Mouse (Mus musculus) CH12.LX (cell line): ENCODE measurements around the gene Rpia. TPM values are rescaled to one million over a fixed set of nuclear protein-coding genes. Genes with fewer than 3 reads are reported as not detected.

Experiments
- DNase-seq: peaks from one replicate; pipeline ENCODE4 v3.0.0-alpha.2; 2013; ENCODE audit errors: extremely low read depth
- H3K27ac ChIP-seq: 2 replicates; pipeline ENCODE4 v1.5.1; 2012; ENCODE audit warnings: low read depth, mild to moderate bottlenecking, control low read depth, moderate library complexity; ENCODE audit not compliant: insufficient read depth
- H3K27me3 ChIP-seq: replicated peaks from 2 replicates; pipeline ENCODE3; 2012; ENCODE audit warnings: inconsistent platforms
- H3K36me3 ChIP-seq, 2 experiments: replicated peaks in 1 of 2; 2 replicates each; pipeline versions ENCODE3 to v1.6.1; 2012; ENCODE audit warnings: inconsistent platforms in 1 of 2, low read length in 1 of 2, mild to moderate bottlenecking in 1 of 2, mixed read lengths in 1 of 2, moderate library complexity in 1 of 2; ENCODE audit not compliant: control insufficient read depth in 1 of 2, insufficient read depth in 1 of 2
- H3K4me1 ChIP-seq, 2 experiments: 2 replicates each; pipeline ENCODE4 v1.6.1; 2012; ENCODE audit warnings: inconsistent platforms in 1 of 2, moderate library complexity in 1 of 2; ENCODE audit not compliant: insufficient read depth in 2 of 2, control insufficient read depth in 1 of 2
- H3K4me2 ChIP-seq: 2 replicates; pipeline ENCODE4 v1.6.1; 2012; ENCODE audit warnings: low read depth, mild to moderate bottlenecking, control low read depth; ENCODE audit not compliant: poor library complexity, insufficient read depth, severe bottlenecking
- H3K4me3 ChIP-seq, 3 experiments: fragments of 150-350 bp in 1 of 3; sonication (generic) in 1 of 3; replicated peaks in 1 of 3; 2 replicates each; pipeline versions ENCODE3 to v1.5.1; 2011 to 2012; ENCODE audit warnings: low read depth in 2 of 3, low read length in 2 of 3, mild to moderate bottlenecking in 2 of 3, moderate library complexity in 2 of 3, control low read depth in 1 of 3, improper control_type of control experiment in 1 of 3, inconsistent platforms in 1 of 3, mixed read lengths in 1 of 3; ENCODE audit not compliant: poor library complexity in 1 of 3
- H3K79me2 ChIP-seq: replicated peaks from 2 replicates; pipeline ENCODE4 v1.6.1; 2012; ENCODE audit warnings: mild to moderate bottlenecking, moderate library complexity; ENCODE audit not compliant: control insufficient read depth, poor library complexity, insufficient read depth, severe bottlenecking; ENCODE audit errors: extremely low read depth
- H3K9ac ChIP-seq: 2 replicates; pipeline ENCODE4 v1.6.1; 2012; ENCODE audit warnings: low read depth, mild to moderate bottlenecking, control low read depth, moderate library complexity; ENCODE audit not compliant: insufficient read depth
- H3K9me3 ChIP-seq: replicated peaks from 2 replicates; pipeline ENCODE3; 2012; ENCODE audit warnings: low read length, inconsistent platforms, mixed read lengths
- BHLHE40 ChIP-seq: IDR thresholded peaks from 2 replicates; pipeline ENCODE4 v1.6.1; 2011; ENCODE audit warnings: mild to moderate bottlenecking, low read depth, low read length, improper control_type of control experiment
- E2F4 ChIP-seq: IDR thresholded peaks from 2 replicates; pipeline ENCODE4 v1.6.1; 2011; ENCODE audit warnings: low read depth, low read length, improper control_type of control experiment; ENCODE audit not compliant: insufficient replicate concordance
- EP300 ChIP-seq: IDR thresholded peaks from 2 replicates; pipeline ENCODE4 v1.6.1; 2011; ENCODE audit warnings: low read length, improper control_type of control experiment
- GABPA ChIP-seq: IDR thresholded peaks from 2 replicates; pipeline ENCODE4 v1.6.1; 2012; ENCODE audit warnings: low read depth, low read length, improper control_type of control experiment, inconsistent platforms; ENCODE audit not compliant: insufficient replicate concordance
- HCFC1 ChIP-seq: IDR thresholded peaks from 2 replicates; pipeline ENCODE4 v1.6.1; 2012; ENCODE audit warnings: low read depth, mild to moderate bottlenecking, inconsistent platforms, low read length, improper control_type of control experiment
- IRF4 ChIP-seq: IDR thresholded peaks from 2 replicates; pipeline ENCODE4 v1.6.1; 2014; ENCODE audit warnings: low read depth, mild to moderate bottlenecking, inconsistent platforms, low read length, improper control_type of control experiment
- JUN ChIP-seq: IDR thresholded peaks from 2 replicates; pipeline ENCODE4 v1.6.1; 2011; ENCODE audit warnings: low read depth, mild to moderate bottlenecking, low read length, improper control_type of control experiment, moderate library complexity; ENCODE audit not compliant: insufficient read depth
- JUND ChIP-seq: conservative IDR thresholded peaks from 2 replicates; pipeline ENCODE4 v1.6.1; 2011; ENCODE audit warnings: low read depth, low read length, improper control_type of control experiment
- KAT2A ChIP-seq: IDR thresholded peaks from 2 replicates; pipeline ENCODE4 v1.6.1; 2012; ENCODE audit warnings: low read length, improper control_type of control experiment, inconsistent platforms; ENCODE audit not compliant: insufficient replicate concordance
- MAFK ChIP-seq: IDR thresholded peaks from 2 replicates; pipeline ENCODE4 v1.6.1; 2011; ENCODE audit warnings: low read length, improper control_type of control experiment; ENCODE audit not compliant: insufficient replicate concordance
- MAX ChIP-seq: IDR thresholded peaks from 2 replicates; pipeline ENCODE4 v1.6.1; 2011; ENCODE audit warnings: low read length, improper control_type of control experiment
- MAZ ChIP-seq: IDR thresholded peaks from 2 replicates; pipeline ENCODE4 v1.6.1; 2012; ENCODE audit warnings: low read depth, mild to moderate bottlenecking, inconsistent platforms, low read length, improper control_type of control experiment, moderate library complexity
- MXI1 ChIP-seq: IDR thresholded peaks from 2 replicates; pipeline ENCODE4 v1.6.1; 2011; ENCODE audit warnings: mild to moderate bottlenecking, low read depth, low read length, improper control_type of control experiment
- MYC ChIP-seq: IDR thresholded peaks from 2 replicates; pipeline ENCODE4 v1.6.1; 2011; ENCODE audit warnings: low read depth, mild to moderate bottlenecking, improper control_type of control experiment, low read length
- NELFE ChIP-seq: IDR thresholded peaks from 2 replicates; pipeline ENCODE4 v1.6.1; 2011; ENCODE audit warnings: low read depth, low read length, improper control_type of control experiment
- NRF1 ChIP-seq: IDR thresholded peaks from 2 replicates; pipeline ENCODE4 v1.6.1; 2014; ENCODE audit warnings: low read depth, mild to moderate bottlenecking, inconsistent platforms, low read length, improper control_type of control experiment, moderate library complexity
- POLR2A ChIP-seq: IDR thresholded peaks from 2 replicates; pipeline ENCODE4 v1.6.1; 2011; ENCODE audit warnings: low read depth, mild to moderate bottlenecking, improper control_type of control experiment, low read length
- POLR2AphosphoS2 ChIP-seq: IDR thresholded peaks from 2 replicates; pipeline ENCODE4 v1.6.1; 2011; ENCODE audit warnings: low read depth, low read length, improper control_type of control experiment
- RAD21 ChIP-seq: IDR thresholded peaks from 2 replicates; pipeline ENCODE4 v1.6.1; 2011; ENCODE audit warnings: low read depth, mild to moderate bottlenecking, low read length, improper control_type of control experiment, moderate library complexity
- SIN3A ChIP-seq: IDR thresholded peaks from 2 replicates; pipeline ENCODE4 v1.6.1; 2012; ENCODE audit warnings: low read length, improper control_type of control experiment, inconsistent platforms
- SMC3 ChIP-seq: IDR thresholded peaks from 2 replicates; pipeline ENCODE4 v1.6.1; 2011; ENCODE audit warnings: low read depth, low read length, improper control_type of control experiment
- TBP ChIP-seq: conservative IDR thresholded peaks from 2 replicates; pipeline ENCODE4 v1.6.1; 2011; ENCODE audit warnings: low read depth, low read length, improper control_type of control experiment
- TCF12 ChIP-seq: IDR thresholded peaks from 2 replicates; pipeline ENCODE4 v1.6.1; 2014; ENCODE audit warnings: low read depth, mild to moderate bottlenecking, inconsistent platforms, low read length, improper control_type of control experiment
- UBTF ChIP-seq: IDR thresholded peaks from 2 replicates; pipeline ENCODE4 v1.6.1; 2012; ENCODE audit warnings: low read depth, mild to moderate bottlenecking, inconsistent platforms, low read length, improper control_type of control experiment, moderate library complexity
- USF1 ChIP-seq: IDR thresholded peaks from 2 replicates; pipeline ENCODE4 v1.6.1; 2014; ENCODE audit warnings: low read depth, mild to moderate bottlenecking, inconsistent platforms, low read length, improper control_type of control experiment
- USF2 ChIP-seq: conservative IDR thresholded peaks from 2 replicates; pipeline ENCODE4 v1.6.1; 2011; ENCODE audit warnings: low read depth, low read length, improper control_type of control experiment
- ZC3H11A ChIP-seq: IDR thresholded peaks from 2 replicates; pipeline ENCODE4 v1.6.1; 2012; ENCODE audit warnings: low read depth, mild to moderate bottlenecking, inconsistent platforms, low read length, improper control_type of control experiment
- ZKSCAN1 ChIP-seq: IDR thresholded peaks from 2 replicates; pipeline ENCODE4 v1.6.1; 2012; ENCODE audit warnings: low read depth, inconsistent platforms, low read length, improper control_type of control experiment, borderline replicate concordance
- dilution Hi-C: fragments of 300-500 bp; cut with MboI; formaldehyde crosslinking; loops from 2 replicates; pipeline ENCODE4 v1.14.3; 2020; ENCODE audit warnings: low sequenced_read_pairs; ENCODE audit not compliant: extremely low pct_unique_long_range_greater_than_20kb, extremely low pct_ligation_motif_present
- in situ Hi-C: fragments of 300-500 bp; cut with MboI; formaldehyde crosslinking; loops from 3 replicates; pipeline ENCODE4 v1.14.3; 2019; ENCODE audit warnings: low sequenced_read_pairs, low pct_ligation_motif_present, low pct_unique_long_range_greater_than_20kb, mixed read lengths
- polyA plus RNA-seq: library from polyadenylated mRNA; unstranded; fragments of >175 nt; gene quantifications from 2 replicates; pipeline ENCODE4 v1.2.1, GENCODE M21; 2012; ENCODE audit warnings: low read depth; ENCODE audit not compliant: insufficient read length
- total RNA-seq, 2 experiments: library from RNA; depleted of rRNA; stranded (reverse); fragments of 300-350 nt in 1 of 2; fragments of >200 nt in 1 of 2; gene quantifications; 2 replicates each; pipeline ENCODE4 v1.2.3; 2012 to 2014

The Rpia gene
- total and polyA plus RNA-seq, 3 experiments: 55.7 to 65.1 (median 57.8) TPM

- no peak for TF ChIP-seq ZC3H11A
- TF ChIP-seq NELFE: peak; percentile 50; the same call in 1 of the 2 replicates
- TF ChIP-seq BHLHE40: peak; percentile 93
Measured at GRCm38 (mm10) chr6:70830552-70830951, 38.5 kb upstream of the Rpia start (continued).

- TF ChIP-seq GABPA: no peak
- no peak for TF ChIP-seq ZKSCAN1
- no peak for TF ChIP-seq POLR2A
- no peak for TF ChIP-seq RAD21
- no peak for TF ChIP-seq MAZ
- TF ChIP-seq USF2: no peak
- no peak for TF ChIP-seq HCFC1
- no peak for TF ChIP-seq POLR2AphosphoS2
- peak; percentile 36; the same call in 1 of the 2 replicates for TF ChIP-seq BHLHE40
- no peak for TF ChIP-seq SIN3A
- TF ChIP-seq TCF12: 0 out of 2 replicates have a peak, but pooled peaks have one; percentile 10
- no peak for TF ChIP-seq SMC3
- TF ChIP-seq EP300: peak; percentile 24; the same call in 1 of the 2 replicates
- 0 out of 2 replicates have a peak, but pooled peaks have one; percentile 8 for TF ChIP-seq IRF4
- no peak for TF ChIP-seq USF1
- TF ChIP-seq MYC: no peak
- no peak for TF ChIP-seq NRF1
- TF ChIP-seq UBTF: no peak
- H3K9ac ChIP-seq: peak overlapping the region; percentile 4; the same call in 1 of the 2 replicates
- no peak overlapping the region for H3K4me3 ChIP-seq
- in situ Hi-C loops (no loop called here), dilution Hi-C loops (no loop called here)
- no peaks in the 10 kb centered on the region for H3K79me2 ChIP-seq
- DNase-seq: no peak
- no peaks in the 10 kb centered on the region for H3K27me3 ChIP-seq
- H3K27ac ChIP-seq: peak overlapping the region; percentile 56; the same call in 1 of the 2 replicates
- peaks cover 17 to 42% of the 10 kb centered on the region in 2 experiments for H3K4me1 ChIP-seq
- no peaks in the 10 kb centered on the region for H3K36me3 ChIP-seq
- H3K4me2 ChIP-seq: peak overlapping the region; percentile 15; the same call in 1 of the 2 replicates
- peaks cover 10% of the 10 kb centered on the region for H3K9me3 ChIP-seq
Measured at GRCm38 (mm10) chr6:70829451-70829850, 37.4 kb upstream of the Rpia start.

GRCm38 (mm10) chr6:70824987-70825337 is 32.9 kb upstream of the Rpia start:
- Histone ChIP-seq H3K4me3 (peak overlapping the region; percentile 53 to 58 (median 56)), H3K79me2 (no peaks in the 10 kb centered on the region), H3K9ac (peak overlapping the region; percentile 39), H3K4me2 (peak overlapping the region; percentile 37), H3K9me3 (peaks cover 10% of the 10 kb centered on the region), H3K27ac (peak overlapping the region; percentile 88), H3K36me3 (no peaks in the 10 kb centered on the region), H3K4me1 (peaks cover 19 to 52% of the 10 kb centered on the region in 2 experiments), H3K27me3 (no peaks in the 10 kb centered on the region)
- in situ Hi-C loops (loop anchor here (25.0 kb wide), 1 partner anchor 312 kb away; the partner anchor contains the start of gene Thnsl2), dilution Hi-C loops (no loop called here)
- TF ChIP-seq NRF1 (no peak), MXI1 (no peak), GABPA (no peak), KAT2A (no peak), JUN (no peak), MAX (no peak), USF1 (no peak), USF2 (no peak), POLR2A (no peak), TCF12 (no peak), MYC (no peak; the same call in 1 of the 2 replicates), ZC3H11A (no peak), EP300 (no peak), E2F4 (no peak), MAFK (no peak), JUND (no peak), TBP (no peak)
- no peak for DNase-seq
